Mouse (Mus musculus) olfactory bulb, adult 2 months (tissue): Measurements from ENCODE around the gene Fermt3. TPM values are rescaled to one million over a fixed set of nuclear protein-coding genes. Genes with fewer than 3 reads are reported as not detected.
A peak's percentile ranks its signal among the peaks of the same experiment; 100 is the strongest.

ENCODE experiments used
- H3K27ac ChIP-seq: fragments of 200-500 bp; 2 replicates; pipeline ENCODE4 v1.5.1; 2012; ENCODE audit warnings: low read depth, low read length; ENCODE audit not compliant: insufficient read depth
- H3K4me1 ChIP-seq: fragments of 200-500 bp; 2 replicates; pipeline ENCODE4 v1.6.1; 2012; ENCODE audit warnings: low read length; ENCODE audit not compliant: control insufficient read depth, insufficient read depth
- H3K4me3 ChIP-seq: fragments of 200-500 bp; 2 replicates; pipeline ENCODE4 v1.5.1; 2012; ENCODE audit warnings: mild to moderate bottlenecking, low read depth, low read length, moderate library complexity; ENCODE audit not compliant: insufficient read depth
- CTCF ChIP-seq: fragments of 200-500 bp; IDR thresholded peaks from 2 replicates; pipeline ENCODE4 v1.5.1; 2012; ENCODE audit warnings: low read depth, mild to moderate bottlenecking, low read length, moderate library complexity; ENCODE audit not compliant: insufficient read depth
- POLR2A ChIP-seq: fragments of 200-500 bp; IDR thresholded peaks from 2 replicates; pipeline ENCODE4 v1.6.1; 2012; ENCODE audit warnings: mild to moderate bottlenecking, low read depth, low read length, moderate library complexity; ENCODE audit not compliant: insufficient read depth
- WGBS: fragments of 180-500 bp; shearing (Covaris S2); methylation state at CpG from one replicate; pipeline ENCODE4 v1.1.7; 2018; 5-methylcytosine and 5-hydroxymethylcytosine counted together
- polyA plus RNA-seq: library from polyadenylated mRNA; stranded (reverse); fragments of >200 nt; gene quantifications from 2 replicates; pipeline ENCODE4 v1.2.4, GENCODE M21; 2012; ENCODE audit warnings: low replicate concordance; ENCODE audit not compliant: missing spikeins, insufficient read depth, insufficient read length

The Fermt3 gene
- polyA plus RNA-seq, 1 experiment, result not detected

DNA sequence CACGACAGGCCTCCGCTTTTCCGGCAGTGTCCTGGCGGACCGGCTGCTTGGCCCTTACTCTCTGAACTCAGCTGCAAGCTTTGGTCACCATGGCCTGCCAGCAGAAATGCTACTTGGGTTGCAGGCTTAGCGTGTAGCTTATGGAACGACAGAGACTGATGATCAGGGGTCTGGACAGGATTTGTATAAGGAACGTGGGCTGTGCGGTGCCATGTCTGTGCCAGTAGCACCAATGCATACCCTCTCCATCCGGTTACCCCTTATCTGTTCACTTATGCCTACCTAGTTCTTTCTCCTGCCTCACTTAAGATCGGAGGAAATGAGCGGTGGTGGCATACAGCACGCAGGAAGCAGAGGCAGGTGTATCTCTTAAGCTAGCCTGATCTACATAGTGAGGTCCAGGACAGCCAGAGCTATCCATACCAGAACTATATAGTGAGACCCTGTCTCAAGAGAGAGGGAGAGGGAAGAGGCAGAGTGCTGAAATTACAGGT, 21.4 kb upstream of the Fermt3 start:
- H3K27ac ChIP-seq, result peak overlapping the region; percentile 97
- WGBS, result 20% methylated on average over 13 of the region's 13 CpGs
- peaks cover 26% of the 10 kb centered on the region for H3K4me1 ChIP-seq
- TF ChIP-seq POLR2A (no peak), CTCF (no peak)
- peak overlapping the region; percentile 60 for H3K4me3 ChIP-seq

DNA sequence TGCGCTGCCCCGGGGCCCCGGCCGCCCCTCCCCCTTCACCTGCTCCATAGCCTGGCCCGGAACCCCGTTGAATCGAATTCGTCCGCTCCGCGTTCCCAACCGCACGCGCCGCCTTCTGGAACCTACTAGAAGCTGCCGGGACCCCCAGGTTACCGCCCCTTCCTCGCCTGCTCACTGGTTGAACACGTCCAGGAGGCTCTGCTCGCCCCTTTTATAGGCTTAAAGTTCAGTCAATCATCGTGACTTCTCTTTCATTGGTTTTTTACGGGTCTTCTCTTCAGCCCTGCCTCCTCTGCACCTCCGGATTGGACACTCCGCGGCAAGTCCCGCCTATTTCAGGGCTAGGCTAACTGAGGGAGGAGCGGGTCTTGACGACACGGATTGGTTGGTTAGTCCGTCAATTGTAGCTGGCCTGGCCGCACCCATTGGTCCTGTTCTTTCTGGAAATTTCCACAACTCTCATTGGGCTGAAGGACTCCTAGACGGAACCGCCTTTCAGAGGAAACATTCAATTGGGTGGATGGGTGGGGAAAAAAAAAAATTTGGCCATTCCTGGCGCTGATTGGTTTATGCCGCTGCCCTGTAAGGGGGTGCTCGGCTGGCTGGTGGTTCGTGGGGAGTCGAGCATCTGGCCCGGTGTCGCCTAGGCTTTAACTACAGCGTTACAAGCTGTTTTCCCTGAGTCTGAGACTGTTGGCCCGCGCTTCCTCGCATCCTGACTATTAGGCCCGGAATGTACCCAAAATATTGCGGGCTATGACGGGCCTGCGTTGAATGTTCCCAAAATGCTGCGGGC, 20.8 kb upstream of the Fermt3 start, which contains the start of gene Stip1:
TSS of gene Stip1 (minus strand) at position 127 of the 796 bp plus-strand sequence.
- Histone ChIP-seq H3K4me1 (peaks cover 21% of the 10 kb centered on the region), H3K27ac (peak within 1 kb of the TSS; percentile 97), H3K4me3 (peak within 1 kb of the TSS; percentile 96)
- TF ChIP-seq POLR2A (peak; percentile 92), CTCF (no peak)
- WGBS, result under 1% methylated on average over 48 of the region's 49 CpGs

DNA sequence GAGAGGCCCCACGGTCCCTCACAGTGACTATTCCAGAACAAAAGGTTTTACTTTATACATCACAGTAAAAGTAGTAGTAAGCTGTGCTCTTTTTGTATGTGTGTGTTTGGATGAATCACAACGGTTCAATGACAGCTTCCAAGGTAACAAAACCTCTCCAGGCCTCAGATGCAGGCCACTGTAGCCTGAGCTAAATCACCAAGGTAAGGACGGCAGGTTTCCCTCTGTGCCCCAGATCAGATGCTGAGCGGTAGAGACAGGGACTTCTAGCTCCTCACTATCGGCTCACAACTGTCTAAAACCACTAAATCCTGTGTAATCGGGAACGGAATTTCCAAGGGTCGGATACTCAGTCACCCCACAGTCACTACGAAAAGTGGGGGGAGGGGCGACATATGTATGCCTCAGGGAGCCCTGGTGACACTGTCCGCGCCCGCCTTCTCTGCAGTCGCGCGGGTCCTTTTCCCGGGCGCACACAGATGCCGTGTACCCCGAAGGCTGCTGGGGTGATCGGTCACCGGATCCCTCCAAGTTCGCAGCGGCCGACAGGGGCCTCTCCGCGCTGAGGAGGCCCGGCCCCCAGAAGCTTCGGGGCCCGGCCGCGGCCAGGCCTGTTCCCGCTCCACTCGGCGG, 19.9 kb upstream of the Fermt3 start:
- Histone ChIP-seq H3K4me1 (peaks cover 15% of the 10 kb centered on the region), H3K27ac (peak overlapping the region; percentile 43), H3K4me3 (peak overlapping the region; percentile 96)
- WGBS, result under 1% methylated on average over 35 of the region's 35 CpGs
- TF ChIP-seq CTCF, result no peak
- no peak; the same call in 1 of the 2 replicates for TF ChIP-seq POLR2A

DNA sequence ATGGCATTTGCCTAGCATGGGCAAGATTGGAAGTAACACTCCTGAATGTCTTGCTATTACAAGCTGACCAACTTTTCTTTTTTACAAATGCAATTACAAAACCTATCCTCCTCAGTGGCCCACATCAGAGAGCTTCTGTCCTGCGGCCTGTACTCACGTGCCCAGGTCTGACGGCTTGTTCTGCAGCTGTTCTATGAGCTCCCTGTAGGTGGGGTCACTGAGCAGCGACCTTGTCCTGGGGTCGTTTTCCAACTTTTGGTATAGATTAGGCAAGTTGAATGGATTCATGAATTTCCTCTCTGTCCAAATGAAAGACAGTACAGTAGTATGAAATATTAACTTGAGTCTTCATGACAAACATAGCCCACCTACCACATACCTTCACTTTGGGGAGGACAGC, 14.7 kb upstream of the Fermt3 start:
- Histone ChIP-seq H3K27ac (no peak overlapping the region), H3K4me1 (peaks cover 10% of the 10 kb centered on the region; the same call in 1 of the 2 replicates), H3K4me3 (no peak overlapping the region)
- 93% methylated on average over 5 of the region's 5 CpGs for WGBS
- TF ChIP-seq CTCF, result no peak
- TF ChIP-seq POLR2A, result no peak

DNA sequence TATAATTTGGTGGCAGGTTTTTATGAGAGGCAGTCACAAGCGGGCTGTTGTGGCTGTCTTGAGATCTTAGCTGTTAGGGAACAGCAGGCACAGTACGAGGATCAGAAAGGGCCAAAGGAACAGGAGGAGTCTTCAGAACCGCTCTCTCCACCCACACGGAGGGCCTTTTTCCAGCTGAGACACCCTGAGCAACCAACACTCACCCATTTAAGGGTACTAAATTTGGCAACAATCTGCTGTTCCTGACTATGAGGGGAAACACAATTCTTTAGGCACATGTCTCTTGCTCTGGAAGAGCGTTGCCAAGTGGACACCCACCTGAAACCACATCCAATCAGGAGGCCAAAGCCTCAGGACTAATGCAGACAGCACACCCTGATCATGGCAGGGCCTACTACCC, 10.3 kb upstream of the Fermt3 start:
- no peak overlapping the region for H3K27ac ChIP-seq
- 46% methylated on average over 5 of the region's 5 CpGs for WGBS
- H3K4me1 ChIP-seq, result peaks cover 9% of the 10 kb centered on the region; the same call in 1 of the 2 replicates
- TF ChIP-seq CTCF, result no peak
- no peak for TF ChIP-seq POLR2A
- no peak overlapping the region for H3K4me3 ChIP-seq

DNA sequence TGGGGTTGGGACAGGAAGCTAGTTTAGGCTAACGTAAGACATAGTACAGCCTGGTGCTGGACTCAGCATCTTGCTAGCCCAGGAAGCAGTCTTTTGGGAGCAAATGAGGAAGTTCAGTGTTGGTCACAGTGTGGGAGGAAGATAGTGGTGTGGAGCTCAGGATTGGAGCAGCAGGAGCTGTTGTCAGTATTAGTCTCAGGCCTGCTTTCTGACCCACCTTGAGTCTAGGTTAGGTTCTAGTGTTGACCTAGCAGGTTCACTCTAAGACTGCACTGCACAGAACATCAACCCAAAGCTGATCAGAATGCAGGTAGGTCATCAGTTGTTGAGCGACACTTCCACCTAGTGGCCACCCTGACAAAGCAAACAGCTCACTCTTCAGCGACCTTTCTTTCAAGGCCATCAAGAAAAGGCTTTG, 964 bp upstream of the Fermt3 start:
- 46% methylated on average over 3 of the region's 3 CpGs for WGBS
- Histone ChIP-seq H3K4me1 (no peaks in the 10 kb centered on the region), H3K27ac (no peak overlapping the region), H3K4me3 (no peak overlapping the region)
- TF ChIP-seq POLR2A (no peak), CTCF (no peak)

DNA sequence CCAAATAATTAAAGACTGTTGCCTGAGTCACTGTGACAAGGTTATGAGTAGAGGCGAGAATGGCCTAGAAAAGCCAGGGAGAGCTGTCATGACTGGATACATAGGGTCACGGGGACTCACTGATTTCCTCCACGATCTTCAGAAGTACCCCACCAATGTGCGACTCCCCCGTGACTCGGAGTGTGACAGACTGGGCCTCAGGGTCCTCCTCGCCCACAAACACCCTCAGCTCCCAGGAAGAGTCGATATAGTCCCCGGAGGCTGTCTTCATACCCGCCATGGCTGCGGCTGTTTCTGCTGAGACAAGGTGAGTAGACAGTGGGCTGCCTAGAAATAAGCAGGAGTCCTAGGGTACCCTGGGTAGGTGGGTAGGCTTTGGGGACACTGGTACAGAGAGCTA, 723 bp downstream of the Fermt3 start:
- 81% methylated on average over 11 of the region's 11 CpGs for WGBS
- H3K4me3 ChIP-seq, result no peak overlapping the region
- H3K4me1 ChIP-seq, result no peaks in the 10 kb centered on the region
- H3K27ac ChIP-seq, result no peak overlapping the region
- no peak for TF ChIP-seq CTCF
- TF ChIP-seq POLR2A, result no peak

DNA sequence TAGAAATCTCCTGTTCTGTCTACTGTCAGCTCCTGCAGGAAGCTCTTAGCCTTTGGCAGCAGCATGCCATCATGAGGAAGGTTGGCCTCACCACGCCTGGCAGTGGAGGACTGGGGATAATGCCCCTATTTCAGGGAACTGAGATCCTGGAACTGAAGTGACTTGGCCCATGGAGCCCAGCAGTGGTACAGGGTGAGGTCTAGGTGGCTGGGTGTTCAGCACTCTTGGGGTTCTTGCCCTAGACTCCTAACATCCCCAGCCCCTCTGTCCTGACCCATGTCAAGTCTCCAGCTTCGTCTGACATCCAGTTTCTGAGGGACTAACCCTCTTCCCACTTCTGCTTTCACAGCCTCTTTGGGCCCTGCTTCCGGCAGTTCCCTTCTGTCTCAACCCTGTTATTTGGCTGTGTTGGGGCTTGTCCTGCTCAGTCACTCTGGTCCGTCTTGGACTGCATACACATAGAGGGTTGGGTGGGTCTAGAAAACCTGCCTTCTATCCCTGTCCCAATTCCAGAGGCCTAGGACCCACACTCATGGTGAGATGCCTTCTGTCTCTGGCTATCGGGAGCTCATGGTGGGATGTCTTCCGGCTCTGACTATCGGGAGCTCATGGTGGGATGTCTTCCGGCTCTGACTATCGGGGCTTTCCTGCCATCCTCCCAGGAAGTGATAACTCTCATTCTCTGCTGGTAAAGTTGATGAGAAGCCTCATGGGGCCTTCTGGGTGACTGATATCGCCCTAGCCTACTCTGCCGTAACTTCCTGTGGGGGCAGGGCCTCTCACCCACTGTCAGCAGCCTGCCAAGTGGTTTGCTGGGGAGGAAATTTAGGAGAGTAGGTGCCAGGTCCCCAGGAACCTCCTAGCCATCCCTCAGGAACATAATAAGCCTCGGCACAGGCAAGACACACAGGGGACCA, 1.5 kb downstream of the Fermt3 start:
- Histone ChIP-seq H3K27ac (no peak overlapping the region), H3K4me3 (no peak overlapping the region), H3K4me1 (no peaks in the 10 kb centered on the region)
- TF ChIP-seq POLR2A, result no peak
- TF ChIP-seq CTCF, result no peak
- WGBS, result 83% methylated on average over 12 of the region's 12 CpGs
